Mouse (Mus musculus): ENCODE measurements around the gene Smad1.

Gene Smad1

GRCm38 (mm10) chr8:79382857-79383262, 16.5 kb downstream of the Smad1 start:
- DNase-seq (ENCODE audit: low read depth, low spot score), result no peak

- DNase-seq (ENCODE audit: low read depth, low spot score), result no peak
These were observed 17.5 kb downstream of the Smad1 start for GRCm38 (mm10) chr8:79381771-79382170.

- no peak for DNase-seq (ENCODE audit: low read depth, low spot score)
These were observed 18.9 kb downstream of the Smad1 start for GRCm38 (mm10) chr8:79380386-79380785.

- no peak for DNase-seq (ENCODE audit: low read depth, low spot score)
These were observed 19.3 kb downstream of the Smad1 start for GRCm38 (mm10) chr8:79379971-79380370.

- no peak for DNase-seq (ENCODE audit: low read depth, low spot score)
These were observed 22.7 kb downstream of the Smad1 start for GRCm38 (mm10) chr8:79376648-79377047.

- no peak for DNase-seq (ENCODE audit: low read depth, low spot score)
These were observed 23.6 kb downstream of the Smad1 start for GRCm38 (mm10) chr8:79375775-79376123.

- DNase-seq (ENCODE audit: low read depth, low spot score), result no peak
These were observed 24.1 kb downstream of the Smad1 start for GRCm38 (mm10) chr8:79375074-79375774.

GRCm38 (mm10) chr8:79374410-79374809, 24.9 kb downstream of the Smad1 start:
- DNase-seq (ENCODE audit: low read depth, low spot score), result no peak

- no peak for DNase-seq (ENCODE audit: low read depth, low spot score)
These were observed 25.8 kb downstream of the Smad1 start for GRCm38 (mm10) chr8:79373563-79373962.

- DNase-seq (ENCODE audit: low read depth, low spot score), result no peak
These were observed 26.4 kb downstream of the Smad1 start for GRCm38 (mm10) chr8:79372960-79373359.

GRCm38 (mm10) chr8:79372521-79372920, 26.8 kb downstream of the Smad1 start:
- DNase-seq (ENCODE audit: low read depth, low spot score), result no peak

- DNase-seq (ENCODE audit: low read depth, low spot score), result no peak
These were observed 27.2 kb downstream of the Smad1 start for GRCm38 (mm10) chr8:79372084-79372483.

- no peak for DNase-seq (ENCODE audit: low read depth, low spot score)
These were observed 28.6 kb downstream of the Smad1 start for GRCm38 (mm10) chr8:79370646-79371290.

GRCm38 (mm10) chr8:79369163-79369562, 30.2 kb downstream of the Smad1 start:
- no peak for DNase-seq (ENCODE audit: low read depth, low spot score)

- DNase-seq (ENCODE audit: low read depth, low spot score), result no peak
These were observed 31.4 kb downstream of the Smad1 start for GRCm38 (mm10) chr8:79367959-79368358.

- no peak for DNase-seq (ENCODE audit: low read depth, low spot score)
These were observed 32.0 kb downstream of the Smad1 start for GRCm38 (mm10) chr8:79367350-79367749.

GRCm38 (mm10) chr8:79366227-79366626, 33.1 kb downstream of the Smad1 start:
- no peak for DNase-seq (ENCODE audit: low read depth, low spot score)

- no peak for DNase-seq (ENCODE audit: low read depth, low spot score)
These were observed 33.6 kb downstream of the Smad1 start for GRCm38 (mm10) chr8:79365707-79366106.

GRCm38 (mm10) chr8:79364806-79365205, 34.5 kb downstream of the Smad1 start:
- DNase-seq (ENCODE audit: low read depth, low spot score), result no peak

- DNase-seq (ENCODE audit: low read depth, low spot score), result no peak
These were observed 36.9 kb downstream of the Smad1 start for GRCm38 (mm10) chr8:79362430-79362829.

- no peak for DNase-seq (ENCODE audit: low read depth, low spot score)
These were observed 38.4 kb downstream of the Smad1 start for GRCm38 (mm10) chr8:79360774-79361527.

- DNase-seq (ENCODE audit: low read depth, low spot score), result no peak
These were observed 39.0 kb downstream of the Smad1 start for GRCm38 (mm10) chr8:79360302-79360701.
